Mouse (Mus musculus) embryonic facial prominence, embryonic 10.5 days (tissue): Measurements from ENCODE around the gene Rab37. TPM values are rescaled to one million over a fixed set of nuclear protein-coding genes. Genes with fewer than 3 reads are reported as not detected.

Source experiments
- DNase-seq: peaks from one replicate; pipeline ENCODE4 v3.0.0-alpha.2; 2017; ENCODE audit warnings: low spot score
- H3K27ac ChIP-seq: fragments of 300-500 bp; sonication (generic); replicated peaks from 2 replicates; pipeline ENCODE4 v1.5.1; 2016; ENCODE audit warnings: mild to moderate bottlenecking
- H3K27me3 ChIP-seq: fragments of 300-500 bp; sonication (generic); replicated peaks from 2 replicates; pipeline ENCODE4 v1.6.1; 2016; ENCODE audit warnings: low read depth, mild to moderate bottlenecking; ENCODE audit not compliant: poor library complexity, severe bottlenecking
- H3K36me3 ChIP-seq: fragments of 300-500 bp; sonication (generic); replicated peaks from 2 replicates; pipeline ENCODE4 v1.6.1; 2016; ENCODE audit warnings: mild to moderate bottlenecking, moderate library complexity
- H3K4me1 ChIP-seq: fragments of 300-500 bp; sonication (generic); 2 replicates; pipeline ENCODE4 v1.6.1; 2016
- H3K4me3 ChIP-seq: fragments of 300-500 bp; sonication (generic); 2 replicates; pipeline ENCODE4 v1.5.1; 2016; ENCODE audit warnings: mild to moderate bottlenecking, moderate library complexity
- H3K9me3 ChIP-seq: fragments of 300-500 bp; sonication (generic); 2 replicates; pipeline ENCODE4 v1.6.1; 2016; ENCODE audit warnings: mild to moderate bottlenecking
- WGBS: fragments of 180-500 bp; shearing (Covaris S2); methylation state at CpG from one replicate; pipeline ENCODE4 v1.1.7; 2016; 5-methylcytosine and 5-hydroxymethylcytosine counted together
- polyA plus RNA-seq: library from polyadenylated mRNA; unstranded; fragments of >200 nt; fragmentation: Nextera tagmentation; extraction: Ambion mirVana; gene quantifications from 2 replicates; pipeline ENCODE4 v1.2.1, GENCODE M21; 2016

Rab37 gene
- polyA plus RNA-seq, 1 experiment from 2014 or later, result 2.2 TPM

DNA sequence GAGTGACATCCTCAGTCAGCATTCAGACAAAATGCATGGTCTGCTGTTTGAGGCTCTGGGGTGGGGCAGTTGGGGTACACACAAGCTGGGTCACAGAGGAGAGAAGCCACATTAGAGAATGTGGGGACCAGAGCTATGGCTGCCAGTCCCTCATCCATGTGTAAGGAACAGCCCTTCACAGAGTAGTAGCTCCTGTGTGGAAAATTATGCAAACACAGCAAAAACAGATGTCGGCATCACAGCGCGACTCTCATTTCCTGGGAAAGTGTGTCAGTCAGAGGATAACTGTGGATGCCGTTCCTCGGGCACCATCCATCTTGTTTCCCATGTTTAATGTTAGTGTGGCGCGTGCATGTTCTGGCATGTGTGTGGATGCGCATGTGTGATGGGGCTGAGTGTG, 16.9 kb downstream of the Rab37 start:
- Histone ChIP-seq H3K9me3 (0 out of 2 replicates have a peak, but pooled peaks cover 2% of the 10 kb centered on the region), H3K4me3 (no peak overlapping the region), H3K36me3 (no peaks in the 10 kb centered on the region), H3K27ac (no peak overlapping the region), H3K4me1 (peaks cover 31% of the 10 kb centered on the region), H3K27me3 (no peaks in the 10 kb centered on the region)
- no peak for DNase-seq
- 89% methylated on average over 8 of the region's 8 CpGs for WGBS

GRCm38 (mm10) chr11:115110271-115110670, 19.0 kb downstream of the Rab37 start:
- peaks cover 10% of the 10 kb centered on the region; the same call in 1 of the 2 replicates for H3K4me1 ChIP-seq
- no peaks in the 10 kb centered on the region for H3K36me3 ChIP-seq
- WGBS, result 83% methylated on average over 4 of the region's 5 CpGs
- no peak overlapping the region for H3K27ac ChIP-seq
- H3K9me3 ChIP-seq, result no peaks in the 10 kb centered on the region
- H3K4me3 ChIP-seq, result no peak overlapping the region
- H3K27me3 ChIP-seq, result no peaks in the 10 kb centered on the region
- no peak for DNase-seq

- H3K36me3 ChIP-seq, result no peaks in the 10 kb centered on the region
- H3K27ac ChIP-seq, result no peak overlapping the region
- no peaks in the 10 kb centered on the region for H3K9me3 ChIP-seq
- DNase-seq, result peak; percentile 20
- WGBS, result 41% methylated on average over 3 of the region's 3 CpGs
- H3K27me3 ChIP-seq, result no peaks in the 10 kb centered on the region
- no peak overlapping the region for H3K4me3 ChIP-seq
- H3K4me1 ChIP-seq, result peaks cover 9% of the 10 kb centered on the region; the same call in 1 of the 2 replicates
Measured at GRCm38 (mm10) chr11:115112196-115112595, 21.0 kb downstream of the Rab37 start.

- no peaks in the 10 kb centered on the region for H3K36me3 ChIP-seq
- 63% methylated on average over 9 of the region's 9 CpGs for WGBS
- no peak overlapping the region for H3K4me3 ChIP-seq
- no peaks in the 10 kb centered on the region for H3K9me3 ChIP-seq
- DNase-seq, result no peak
- no peaks in the 10 kb centered on the region for H3K27me3 ChIP-seq
- H3K27ac ChIP-seq, result no peak overlapping the region
- H3K4me1 ChIP-seq, result 0 out of 2 replicates have a peak, but pooled peaks cover 4% of the 10 kb centered on the region
Measured at GRCm38 (mm10) chr11:115119409-115119808, 28.2 kb downstream of the Rab37 start.

DNA sequence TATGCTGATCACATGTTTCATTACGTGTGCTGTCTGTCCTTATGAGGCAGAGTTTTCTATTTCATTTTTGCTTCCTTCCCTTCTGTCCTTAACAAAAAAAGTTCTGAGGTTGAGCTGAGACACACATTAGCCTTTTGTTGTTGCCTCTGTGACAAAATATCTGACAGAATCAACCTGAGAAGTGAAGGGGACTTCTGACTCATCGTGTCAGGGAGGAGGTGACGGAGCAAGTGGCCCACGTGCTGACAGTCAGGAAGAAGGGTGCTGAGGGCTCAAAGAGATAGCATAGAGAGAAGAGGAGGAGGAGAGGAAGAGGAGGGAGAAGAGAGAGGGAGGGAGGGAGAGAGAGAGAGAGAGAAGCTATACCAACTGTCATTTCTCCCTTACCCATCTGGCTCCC, 37.3 kb downstream of the Rab37 start:
- Histone ChIP-seq H3K4me3 (no peak overlapping the region), H3K27ac (no peak overlapping the region), H3K36me3 (no peaks in the 10 kb centered on the region), H3K9me3 (no peaks in the 10 kb centered on the region), H3K4me1 (no peaks in the 10 kb centered on the region), H3K27me3 (no peaks in the 10 kb centered on the region)
- 86% methylated on average over 4 of the region's 4 CpGs for WGBS
- no peak for DNase-seq

DNA sequence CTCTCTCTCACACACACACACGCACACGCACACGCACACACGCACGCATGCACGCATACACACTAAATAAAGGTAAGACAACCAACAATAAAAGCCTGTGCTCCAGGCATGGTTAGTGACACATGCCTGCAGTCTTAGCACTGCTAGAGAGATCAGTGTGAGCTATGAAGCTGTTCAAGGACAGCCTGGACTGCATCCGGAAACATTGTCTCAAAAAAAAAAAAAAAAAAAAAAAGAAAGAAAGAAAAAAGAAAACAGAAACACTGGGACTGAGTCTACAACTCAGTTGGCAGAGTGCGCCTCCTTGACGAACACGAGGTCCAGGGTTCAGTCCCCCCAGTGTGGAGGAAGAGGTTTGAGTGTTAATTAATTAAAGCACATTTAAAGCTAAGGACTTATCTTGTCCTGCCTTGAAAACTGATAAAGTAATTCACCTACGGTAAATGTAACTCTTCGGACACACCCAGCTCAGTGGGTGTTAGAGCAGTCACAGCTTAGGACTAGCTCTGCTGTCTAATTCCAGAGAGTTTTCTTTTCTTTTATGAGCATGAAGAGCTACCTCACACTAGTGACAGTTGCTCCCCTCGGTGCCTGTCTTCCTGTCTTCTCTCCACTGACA, 38.4 kb downstream of the Rab37 start:
- Histone ChIP-seq H3K27ac (no peak overlapping the region), H3K9me3 (no peaks in the 10 kb centered on the region), H3K27me3 (no peaks in the 10 kb centered on the region), H3K4me3 (no peak overlapping the region), H3K36me3 (no peaks in the 10 kb centered on the region), H3K4me1 (no peaks in the 10 kb centered on the region)
- no peak for DNase-seq
- WGBS, result 90% methylated on average over 13 of the region's 13 CpGs

DNA sequence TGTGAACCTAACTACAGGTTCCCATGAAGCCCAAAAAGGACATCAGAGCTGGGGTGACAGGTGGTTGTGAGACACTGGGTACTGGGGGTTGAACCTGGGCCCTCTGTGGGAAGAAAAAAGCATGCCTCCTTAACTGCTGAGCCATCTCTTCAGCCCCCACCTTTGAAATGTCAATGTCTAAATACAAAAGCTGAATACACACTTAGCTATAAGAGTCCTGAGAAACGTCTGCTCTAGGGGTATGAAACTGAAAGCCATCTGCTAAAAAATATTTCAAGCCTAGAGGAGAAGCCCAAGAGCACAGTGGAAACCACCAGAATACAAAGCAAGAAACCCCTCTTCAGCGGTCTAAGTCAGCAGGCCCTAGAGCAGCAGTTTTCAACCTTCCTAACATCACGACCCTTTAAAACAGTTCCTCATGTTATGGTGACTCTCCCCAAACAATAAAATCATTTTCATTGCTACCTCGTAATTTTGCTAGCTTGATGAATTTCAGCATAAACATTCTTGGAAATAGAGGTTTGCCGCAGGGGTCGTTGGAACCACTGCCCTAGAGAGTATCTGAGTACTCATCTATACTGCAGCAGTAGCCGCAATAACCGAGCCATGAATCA, 40.6 kb downstream of the Rab37 start:
- no peak for DNase-seq
- H3K4me1 ChIP-seq, result no peaks in the 10 kb centered on the region
- no peak overlapping the region for H3K27ac ChIP-seq
- H3K36me3 ChIP-seq, result no peaks in the 10 kb centered on the region
- H3K27me3 ChIP-seq, result no peaks in the 10 kb centered on the region
- no peaks in the 10 kb centered on the region for H3K9me3 ChIP-seq
- 86% methylated on average over 8 of the region's 8 CpGs for WGBS
- no peak overlapping the region for H3K4me3 ChIP-seq

GRCm38 (mm10) chr11:115133800-115134199, 42.6 kb downstream of the Rab37 start, which contains the start of gene Cd300lf:
Cd300lf (minus strand) TSS chr11:115133992.
- Histone ChIP-seq H3K27ac (no peak within 1 kb of the TSS), H3K36me3 (no peaks in the 10 kb centered on the region), H3K27me3 (no peaks in the 10 kb centered on the region), H3K4me1 (no peaks in the 10 kb centered on the region), H3K4me3 (no peak within 1 kb of the TSS), H3K9me3 (no peaks in the 10 kb centered on the region)
- no peak for DNase-seq
- 79% methylated on average over 8 of the region's 8 CpGs for WGBS

GRCm38 (mm10) chr11:115138597-115139262, 47.5 kb downstream of the Rab37 start:
- Histone ChIP-seq H3K9me3 (no peaks in the 10 kb centered on the region), H3K36me3 (no peaks in the 10 kb centered on the region), H3K4me1 (no peaks in the 10 kb centered on the region), H3K4me3 (no peak overlapping the region), H3K27ac (no peak overlapping the region), H3K27me3 (no peaks in the 10 kb centered on the region)
- WGBS, result 83% methylated on average over 5 of the region's 5 CpGs
- DNase-seq, result no peak

DNA sequence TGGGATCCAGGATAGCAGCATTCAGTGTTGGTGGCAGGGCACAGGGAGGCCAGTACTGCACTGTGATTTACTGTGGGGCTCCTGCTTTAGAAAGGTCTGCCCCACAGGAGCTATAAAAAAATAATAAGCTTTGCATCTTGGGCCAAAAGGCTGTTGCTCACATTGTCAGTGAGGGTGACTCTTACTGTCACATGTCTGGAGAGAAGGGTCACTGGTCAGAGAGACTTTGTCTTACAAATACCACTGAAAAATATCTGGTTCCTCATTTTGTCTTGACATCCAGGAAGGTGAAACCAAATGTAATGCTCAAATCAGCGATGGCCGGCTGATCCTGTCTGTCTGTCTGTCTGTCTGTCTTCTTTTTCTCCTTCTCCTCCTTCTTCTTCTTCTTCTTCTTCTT, 50.7 kb downstream of the Rab37 start:
- H3K27me3 ChIP-seq, result no peaks in the 10 kb centered on the region
- H3K27ac ChIP-seq, result no peak overlapping the region
- H3K4me3 ChIP-seq, result no peak overlapping the region
- H3K36me3 ChIP-seq, result no peaks in the 10 kb centered on the region
- no peaks in the 10 kb centered on the region for H3K9me3 ChIP-seq
- WGBS, result 90% methylated on average over 2 of the region's 2 CpGs
- no peaks in the 10 kb centered on the region for H3K4me1 ChIP-seq
- DNase-seq, result no peak

DNA sequence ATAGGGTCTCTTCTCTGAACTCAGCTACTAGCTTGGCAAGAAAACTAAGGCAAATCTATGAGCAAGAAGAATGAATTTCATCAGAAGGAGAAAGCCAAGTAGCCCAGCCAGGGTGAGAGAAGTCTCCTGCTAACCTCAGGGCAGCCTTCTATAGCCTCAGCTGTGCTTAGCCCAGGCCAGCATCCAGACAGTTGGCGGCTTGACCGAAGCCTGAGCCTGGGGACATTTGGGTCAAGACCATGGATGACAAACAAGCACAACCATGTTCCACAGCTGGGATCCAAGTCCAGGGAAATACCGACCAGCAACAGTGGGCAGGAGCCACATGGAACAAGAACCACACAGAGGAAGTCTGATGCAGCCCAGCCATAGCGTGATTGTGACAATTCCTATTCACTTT, 56.6 kb downstream of the Rab37 start:
- DNase-seq, result no peak
- H3K4me3 ChIP-seq, result no peak overlapping the region
- H3K4me1 ChIP-seq, result peaks cover 16% of the 10 kb centered on the region
- WGBS, result 85% methylated on average over 4 of the region's 4 CpGs
- H3K9me3 ChIP-seq, result 0 out of 2 replicates have a peak, but pooled peaks cover 3% of the 10 kb centered on the region
- H3K27ac ChIP-seq, result no peak overlapping the region
- H3K27me3 ChIP-seq, result peaks cover 15% of the 10 kb centered on the region
- no peaks in the 10 kb centered on the region for H3K36me3 ChIP-seq

GRCm38 (mm10) chr11:115150741-115151254, 59.6 kb downstream of the Rab37 start:
- Histone ChIP-seq H3K27ac (no peak overlapping the region), H3K4me3 (no peak overlapping the region), H3K4me1 (peaks cover 42% of the 10 kb centered on the region), H3K36me3 (no peaks in the 10 kb centered on the region), H3K27me3 (peaks cover 45% of the 10 kb centered on the region), H3K9me3 (0 out of 2 replicates have a peak, but pooled peaks cover 3% of the 10 kb centered on the region)
- WGBS, result 83% methylated on average over 6 of the region's 6 CpGs
- no peak for DNase-seq
